Mouse (Mus musculus) intestine, embryonic 14.5 days (tissue): ENCODE results near the gene Creb3. TPM values are rescaled to one million over a fixed set of nuclear protein-coding genes. Genes with fewer than 3 reads are reported as not detected.

ENCODE experiments used
- ATAC-seq: fragments of 200-750 bp; cut with Nextera tagmentation; replicated peaks from 2 replicates; pipeline ENCODE4 v1.8.0; 2017; ENCODE audit warnings: low read depth, moderate number of reproducible peaks, moderate TSS enrichment, moderate library complexity; ENCODE audit not compliant: low FRiP score, low TSS enrichment
- DNase-seq: peaks from one replicate; pipeline ENCODE4 v3.0.0-alpha.2; 2018; ENCODE audit warnings: low spot score
- H3K27ac ChIP-seq: fragments of 300-500 bp; sonication (generic); 2 replicates; pipeline ENCODE4 v1.5.1; 2014; ENCODE audit warnings: low read depth, mild to moderate bottlenecking, control low read depth
- H3K27me3 ChIP-seq: fragments of 300-500 bp; sonication (generic); replicated peaks from 2 replicates; pipeline ENCODE4 v1.6.1; 2014; ENCODE audit warnings: low read length, control low read depth; ENCODE audit not compliant: control insufficient read depth, insufficient read depth
- H3K36me3 ChIP-seq: fragments of 300-500 bp; sonication (generic); 2 replicates; pipeline ENCODE4 v1.6.1; 2014; ENCODE audit warnings: low read length, control low read depth; ENCODE audit not compliant: control insufficient read depth, insufficient read depth
- H3K4me1 ChIP-seq: fragments of 300-500 bp; sonication (generic); replicated peaks from 2 replicates; pipeline ENCODE4 v1.6.1; 2014; ENCODE audit warnings: low read length, control low read depth, mixed read lengths; ENCODE audit not compliant: control insufficient read depth, insufficient read depth
- H3K4me2 ChIP-seq: fragments of 300-500 bp; sonication (generic); 2 replicates; pipeline ENCODE4 v1.6.1; 2014; ENCODE audit warnings: low read length
- H3K4me3 ChIP-seq: fragments of 300-500 bp; sonication (generic); 2 replicates; pipeline ENCODE4 v1.5.1; 2014; ENCODE audit warnings: low read depth, low read length, control low read depth, mixed read lengths
- H3K9ac ChIP-seq: fragments of 300-500 bp; sonication (generic); 2 replicates; pipeline ENCODE4 v1.6.1; 2014; ENCODE audit warnings: mild to moderate bottlenecking, low read length
- H3K9me3 ChIP-seq: fragments of 300-500 bp; sonication (generic); 2 replicates; pipeline ENCODE4 v1.6.1; 2016; ENCODE audit warnings: low read length, control low read depth; ENCODE audit not compliant: control insufficient read depth
- WGBS: fragments of 180-500 bp; shearing (Covaris S2); extraction: QIAGEN DNeasy Blood & Tissue Kit; methylation state at CpG from one replicate; pipeline ENCODE4 v1.1.7; 2014; 5-methylcytosine and 5-hydroxymethylcytosine counted together
- polyA plus RNA-seq: library from polyadenylated mRNA; unstranded; fragments of >200 nt; fragmentation: Nextera tagmentation; extraction: Ambion mirVana; gene quantifications from 2 replicates; pipeline ENCODE4 v1.2.1, GENCODE M21; 2014

The Creb3 gene
- polyA plus RNA-seq, 1 experiment from 2014 or later, result 68.6 TPM

- H3K27ac ChIP-seq, result no peak overlapping the region
- DNase-seq (no peak), ATAC-seq (no peak)
- no peaks in the 10 kb centered on the region for H3K27me3 ChIP-seq
- no peak overlapping the region for H3K4me3 ChIP-seq
- peaks cover 27% of the 10 kb centered on the region for H3K36me3 ChIP-seq
- 83% methylated on average over 9 of the region's 9 CpGs for WGBS
- H3K4me2 ChIP-seq, result no peak overlapping the region
- H3K4me1 ChIP-seq, result 0 out of 2 replicates have a peak, but pooled peaks cover 7% of the 10 kb centered on the region
- H3K9me3 ChIP-seq, result no peaks in the 10 kb centered on the region
- H3K9ac ChIP-seq, result no peak overlapping the region
Observed at GRCm38 (mm10) chr4:43528487-43528886, 33.6 kb upstream of the Creb3 start.

GRCm38 (mm10) chr4:43530081-43530501 lies 32.0 kb upstream of the Creb3 start:
- DNase-seq (no peak), ATAC-seq (no peak)
- WGBS, result 55% methylated on average over 8 of the region's 8 CpGs
- no peak overlapping the region for H3K9ac ChIP-seq
- H3K27me3 ChIP-seq, result no peaks in the 10 kb centered on the region
- H3K27ac ChIP-seq, result peak overlapping the region; percentile 27; the same call in 1 of the 2 replicates
- peaks cover 42% of the 10 kb centered on the region for H3K36me3 ChIP-seq
- H3K9me3 ChIP-seq, result no peaks in the 10 kb centered on the region
- H3K4me3 ChIP-seq, result no peak overlapping the region
- no peaks in the 10 kb centered on the region for H3K4me1 ChIP-seq
- no peak overlapping the region for H3K4me2 ChIP-seq

- no peaks in the 10 kb centered on the region for H3K9me3 ChIP-seq
Observed at GRCm38 (mm10) chr4:43530581-43530980, 31.6 kb upstream of the Creb3 start.

GRCm38 (mm10) chr4:43533270-43533669 lies 28.9 kb upstream of the Creb3 start:
- no peak overlapping the region for H3K27ac ChIP-seq
- H3K9ac ChIP-seq, result no peak overlapping the region
- H3K9me3 ChIP-seq, result no peaks in the 10 kb centered on the region
- H3K4me3 ChIP-seq, result no peak overlapping the region
- H3K27me3 ChIP-seq, result no peaks in the 10 kb centered on the region
- DNase-seq, result no peak
- no peak for ATAC-seq
- no peak overlapping the region for H3K4me2 ChIP-seq
- no peaks in the 10 kb centered on the region for H3K4me1 ChIP-seq
- WGBS, result 82% methylated on average over 9 of the region's 9 CpGs
- peaks cover 74% of the 10 kb centered on the region for H3K36me3 ChIP-seq

More at GRCm38 (mm10) chr4:43530581-43530980, 31.6 kb upstream of the Creb3 start:
- Histone ChIP-seq H3K4me2 (no peak overlapping the region), H3K9ac (no peak overlapping the region), H3K4me1 (no peaks in the 10 kb centered on the region), H3K36me3 (peaks cover 47% of the 10 kb centered on the region), H3K27ac (peak overlapping the region; percentile 27; the same call in 1 of the 2 replicates), H3K27me3 (no peaks in the 10 kb centered on the region), H3K4me3 (no peak overlapping the region)
- DNase-seq (peak; percentile 87), ATAC-seq (no peak; the same call in 1 of the 2 replicates)
- WGBS, result 15% methylated on average over 7 of the region's 7 CpGs

GRCm38 (mm10) chr4:43535628-43536027 lies 26.5 kb upstream of the Creb3 start:
- Histone ChIP-seq H3K36me3 (peaks cover 97% of the 10 kb centered on the region), H3K4me1 (no peaks in the 10 kb centered on the region), H3K27ac (no peak overlapping the region), H3K27me3 (no peaks in the 10 kb centered on the region), H3K4me2 (no peak overlapping the region), H3K4me3 (no peak overlapping the region), H3K9me3 (no peaks in the 10 kb centered on the region), H3K9ac (no peak overlapping the region)
- 92% methylated on average over 8 of the region's 8 CpGs for WGBS
- DNase-seq (no peak), ATAC-seq (no peak)

GRCm38 (mm10) chr4:43536031-43536430 lies 26.1 kb upstream of the Creb3 start:
- Histone ChIP-seq H3K36me3 (peaks cover 99% of the 10 kb centered on the region), H3K9me3 (no peaks in the 10 kb centered on the region), H3K27ac (no peak overlapping the region), H3K4me3 (no peak overlapping the region), H3K4me1 (no peaks in the 10 kb centered on the region), H3K4me2 (no peak overlapping the region), H3K9ac (no peak overlapping the region), H3K27me3 (no peaks in the 10 kb centered on the region)
- DNase-seq (no peak), ATAC-seq (no peak)
- 94% methylated on average over 9 of the region's 9 CpGs for WGBS

GRCm38 (mm10) chr4:43542044-43542443 lies 20.1 kb upstream of the Creb3 start:
- no peak overlapping the region for H3K4me3 ChIP-seq
- no peak overlapping the region for H3K9ac ChIP-seq
- H3K27me3 ChIP-seq, result no peaks in the 10 kb centered on the region
- no peak overlapping the region for H3K27ac ChIP-seq
- DNase-seq (no peak), ATAC-seq (no peak)
- H3K36me3 ChIP-seq, result peaks cover 100% of the 10 kb centered on the region
- H3K4me1 ChIP-seq, result no peaks in the 10 kb centered on the region
- 69% methylated on average over 3 of the region's 3 CpGs for WGBS
- no peak overlapping the region for H3K4me2 ChIP-seq
- H3K9me3 ChIP-seq, result no peaks in the 10 kb centered on the region

- no peaks in the 10 kb centered on the region for H3K27me3 ChIP-seq
- H3K4me3 ChIP-seq, result no peak overlapping the region
- peaks cover 100% of the 10 kb centered on the region for H3K36me3 ChIP-seq
- H3K9ac ChIP-seq, result no peak overlapping the region
- no peaks in the 10 kb centered on the region for H3K9me3 ChIP-seq
- no peak overlapping the region for H3K27ac ChIP-seq
- no peak overlapping the region for H3K4me2 ChIP-seq
- DNase-seq (no peak), ATAC-seq (no peak)
- no peaks in the 10 kb centered on the region for H3K4me1 ChIP-seq
- WGBS, result 91% methylated on average over 12 of the region's 12 CpGs
Observed at GRCm38 (mm10) chr4:43546375-43547047, 15.6 kb upstream of the Creb3 start.

- Histone ChIP-seq H3K36me3 (peaks cover 100% of the 10 kb centered on the region), H3K4me1 (no peaks in the 10 kb centered on the region), H3K27me3 (no peaks in the 10 kb centered on the region), H3K4me3 (no peak overlapping the region), H3K27ac (no peak overlapping the region), H3K4me2 (no peak overlapping the region), H3K9me3 (no peaks in the 10 kb centered on the region), H3K9ac (no peak overlapping the region)
- ATAC-seq (no peak), DNase-seq (no peak)
- 95% methylated on average over 8 of the region's 8 CpGs for WGBS
Observed at GRCm38 (mm10) chr4:43547160-43547559, 15.0 kb upstream of the Creb3 start.
